Mouse (Mus musculus) cortical plate, adult 2 months (tissue): ENCODE results near the gene Ppcdc. TPM values are rescaled to one million over a fixed set of nuclear protein-coding genes. Genes with fewer than 3 reads are reported as not detected.
A peak's percentile ranks its signal among the peaks of the same experiment; 100 is the strongest.

Experiments
- H3K27ac ChIP-seq: fragments of 200-500 bp; 2 replicates; pipeline ENCODE4 v1.5.1; 2012; ENCODE audit warnings: low read length, control low read depth, inconsistent platforms; ENCODE audit not compliant: insufficient read depth
- H3K4me1 ChIP-seq: fragments of 200-500 bp; 2 replicates; pipeline ENCODE4 v1.6.1; 2011; ENCODE audit warnings: low read length; ENCODE audit not compliant: control insufficient read depth, insufficient read depth
- H3K4me3 ChIP-seq: fragments of 200-500 bp; 2 replicates; pipeline ENCODE4 v1.5.1; 2011; ENCODE audit warnings: mild to moderate bottlenecking, low read length, control low read depth; ENCODE audit not compliant: insufficient read depth
- CTCF ChIP-seq: fragments of 200-500 bp; IDR thresholded peaks from 2 replicates; pipeline ENCODE4 v1.5.1; 2011; ENCODE audit warnings: mild to moderate bottlenecking, control low read depth, low read length; ENCODE audit not compliant: insufficient read depth; ENCODE audit errors: extremely low read depth
- POLR2A ChIP-seq: fragments of 200-500 bp; IDR thresholded peaks from 2 replicates; pipeline ENCODE4 v1.6.1; 2011; ENCODE audit warnings: mild to moderate bottlenecking, low read length, control low read depth; ENCODE audit not compliant: insufficient read depth; ENCODE audit errors: extremely low read depth
- polyA plus RNA-seq: library from polyadenylated mRNA; depleted of rRNA; stranded (reverse); fragments of >200 nt; gene quantifications from 2 replicates; pipeline ENCODE4 v1.2.3, GENCODE M21; 2012; rRNA removed

Gene Ppcdc
- 22.2 and 22.9 TPM in 2 replicates for polyA plus RNA-seq

DNA sequence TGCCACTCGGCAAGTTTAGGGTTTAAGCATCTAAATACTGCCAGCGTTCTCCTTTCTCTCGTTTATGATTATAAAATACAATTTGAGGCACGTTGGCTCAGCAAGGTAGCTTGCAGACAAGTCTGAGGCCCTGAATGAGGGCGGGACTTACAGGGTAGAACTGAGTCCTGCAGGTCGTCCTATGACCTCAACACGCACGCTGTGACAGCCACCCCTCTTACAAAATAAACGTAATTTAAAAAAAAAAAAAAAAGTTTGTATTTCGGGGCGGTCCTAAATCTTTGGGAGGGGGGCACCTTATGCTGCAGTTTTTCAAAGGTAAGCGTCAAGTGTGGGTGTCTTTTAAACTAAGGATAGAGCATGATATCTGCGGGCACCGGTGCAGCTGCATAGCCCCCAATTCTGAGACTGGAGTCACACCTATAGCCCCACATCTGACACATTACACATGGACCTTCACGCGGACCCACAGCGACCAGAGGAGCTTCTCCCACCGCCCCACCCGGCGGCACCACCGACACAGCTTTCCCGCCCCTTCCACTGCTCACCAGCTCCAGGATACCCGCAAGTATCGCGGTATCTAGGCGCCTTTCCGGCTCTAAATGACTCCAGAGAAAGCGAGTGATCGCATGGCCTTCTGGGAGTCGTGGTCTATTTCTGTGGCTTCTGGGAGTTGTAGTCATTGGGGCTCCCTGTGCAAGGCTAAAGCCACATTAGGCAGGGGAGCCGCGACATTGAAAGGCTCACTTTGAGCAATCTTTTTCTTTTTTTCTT is at the start of gene Ppcdc:
TSS of gene Ppcdc (minus strand) at position 603 of the 774 bp plus-strand sequence.
- H3K27ac ChIP-seq: 0 out of 2 replicates have a peak within 1 kb of the TSS, but pooled peaks have one; percentile 36
- TF ChIP-seq CTCF: no peak
- TF ChIP-seq POLR2A: peak; percentile 95
- H3K4me1 ChIP-seq: peaks cover 2% of the 10 kb centered on the region; the same call in 1 of the 2 replicates
- H3K4me3 ChIP-seq: peak within 1 kb of the TSS; percentile 43

- no peak overlapping the region for H3K4me3 ChIP-seq
- no peak for TF ChIP-seq POLR2A
- TF ChIP-seq CTCF: no peak
- H3K4me1 ChIP-seq: no peaks in the 10 kb centered on the region
- no peak overlapping the region for H3K27ac ChIP-seq
Observed at GRCm38 (mm10) chr9:57487807-57488206, 47.9 kb upstream of the Ppcdc start.

DNA sequence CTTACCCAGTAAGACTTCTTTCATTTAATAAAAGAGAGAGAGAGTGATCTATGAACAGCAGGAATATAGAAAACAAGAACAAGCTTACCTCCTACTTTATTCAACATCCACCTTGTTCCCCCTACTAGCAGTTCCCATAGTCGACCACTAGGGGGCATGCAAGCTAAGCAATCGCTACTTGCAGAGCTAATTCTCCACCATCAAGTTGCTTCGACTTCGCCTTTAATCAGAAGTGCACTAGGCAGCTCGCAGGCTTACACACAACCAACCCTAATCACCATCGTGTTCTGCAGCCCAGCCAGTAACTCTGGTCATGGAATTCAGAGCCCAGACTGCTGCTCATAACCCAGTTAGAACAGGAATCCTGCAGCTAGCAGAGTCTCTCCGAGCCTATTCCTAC is 45.9 kb upstream of the Ppcdc start:
- H3K4me3 ChIP-seq: no peak overlapping the region
- H3K4me1 ChIP-seq: no peaks in the 10 kb centered on the region
- TF ChIP-seq POLR2A (no peak), CTCF (peak; percentile 99)
- no peak overlapping the region for H3K27ac ChIP-seq

DNA sequence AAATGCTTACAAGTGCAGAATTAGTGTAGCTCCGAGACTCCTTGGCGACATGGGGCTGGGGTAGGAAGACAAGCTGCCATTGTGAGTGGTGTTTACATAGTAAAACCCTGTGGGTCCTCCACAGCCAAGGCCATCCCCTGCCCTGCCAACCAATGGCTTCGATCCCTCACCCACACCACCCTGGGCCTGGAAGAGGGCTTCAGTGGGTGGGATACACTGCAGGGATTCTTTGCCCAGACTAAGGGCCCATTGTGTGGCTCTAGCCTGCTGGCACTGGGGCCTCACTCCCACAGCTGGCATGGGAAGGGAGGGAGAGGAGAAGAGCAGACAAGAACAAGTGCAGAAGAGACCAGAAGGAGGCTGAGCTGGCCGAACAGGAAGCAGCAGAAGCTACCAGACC is 29.0 kb upstream of the Ppcdc start:
- Histone ChIP-seq H3K27ac (no peak overlapping the region), H3K4me1 (peaks cover 8% of the 10 kb centered on the region), H3K4me3 (peak overlapping the region; percentile 86; the same call in 1 of the 2 replicates)
- TF ChIP-seq CTCF: no peak
- TF ChIP-seq POLR2A: 0 out of 2 replicates have a peak, but pooled peaks have one; percentile 23

DNA sequence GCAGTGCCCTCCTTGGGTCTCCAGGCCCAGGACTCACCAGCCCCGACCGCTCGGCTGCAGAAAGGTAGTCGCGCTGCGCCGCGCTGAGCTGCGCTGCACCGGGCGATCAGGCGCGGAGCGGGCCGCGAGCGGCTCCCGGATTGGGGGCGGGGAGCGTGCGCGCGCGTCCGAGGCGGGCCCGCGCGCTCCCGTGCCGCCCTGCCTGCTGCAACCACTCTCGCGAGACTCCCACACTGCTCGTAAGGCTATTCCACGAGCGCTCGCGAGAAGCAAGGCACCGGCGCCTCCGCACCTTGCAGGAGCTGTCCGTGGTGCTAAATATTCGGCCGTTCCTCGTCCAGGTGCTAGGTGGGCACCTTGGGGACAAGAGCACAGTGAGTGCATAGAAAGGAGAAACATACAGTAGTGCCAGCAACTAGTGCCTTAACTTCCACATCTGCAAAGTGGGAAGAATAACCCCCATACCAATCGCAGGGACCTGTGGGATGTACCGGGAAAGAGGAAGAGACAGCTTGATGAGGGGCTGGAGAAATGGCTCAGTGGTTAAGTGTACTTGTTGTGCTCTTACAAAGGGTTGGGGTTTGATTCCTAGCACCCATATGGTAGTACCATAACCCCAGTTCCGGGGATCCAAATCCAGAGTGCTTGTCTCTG is 28.1 kb upstream of the Ppcdc start, which contains the start of gene Scamp5:
TSS of gene Scamp5 (minus strand) at position 165 of the 654 bp plus-strand sequence.
- H3K27ac ChIP-seq: peak within 1 kb of the TSS; percentile 92
- H3K4me1 ChIP-seq: peaks cover 9% of the 10 kb centered on the region
- TF ChIP-seq POLR2A: peak; percentile 90
- no peak for TF ChIP-seq CTCF
- peak within 1 kb of the TSS; percentile 86 for H3K4me3 ChIP-seq

GRCm38 (mm10) chr9:57467271-57467771 is 27.4 kb upstream of the Ppcdc start:
- peaks cover 9% of the 10 kb centered on the region for H3K4me1 ChIP-seq
- H3K27ac ChIP-seq: peak overlapping the region; percentile 92
- peak overlapping the region; percentile 86 for H3K4me3 ChIP-seq
- TF ChIP-seq CTCF (no peak), POLR2A (no peak)

DNA sequence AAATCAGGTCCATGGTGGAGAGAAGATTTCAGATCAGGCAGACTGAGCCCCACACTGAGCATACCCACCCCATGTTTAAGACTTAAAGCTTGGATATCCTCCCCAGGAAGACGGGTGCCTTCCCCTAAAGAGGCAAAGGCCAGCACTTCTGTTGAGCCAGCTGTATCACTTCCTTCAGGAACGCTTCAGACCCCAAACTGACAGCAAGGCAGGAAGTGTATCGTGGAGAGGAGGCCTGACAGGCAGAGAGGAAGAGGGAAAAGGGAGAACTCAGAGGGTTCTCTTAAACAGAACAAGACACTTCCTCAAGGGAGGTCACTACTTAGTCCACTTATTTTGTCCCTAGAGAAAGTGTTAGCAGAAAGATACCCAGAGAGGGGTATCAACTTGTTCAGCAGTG is 26.2 kb upstream of the Ppcdc start:
- TF ChIP-seq CTCF (no peak), POLR2A (no peak)
- Histone ChIP-seq H3K4me1 (peaks cover 9% of the 10 kb centered on the region), H3K27ac (no peak overlapping the region), H3K4me3 (peak overlapping the region; percentile 86)

- Histone ChIP-seq H3K27ac (no peak overlapping the region), H3K4me3 (no peak overlapping the region)
Observed at GRCm38 (mm10) chr9:57462866-57463265, 22.9 kb upstream of the Ppcdc start.

GRCm38 (mm10) chr9:57459707-57460106 is 19.8 kb upstream of the Ppcdc start:
- no peak overlapping the region for H3K27ac ChIP-seq
- H3K4me3 ChIP-seq: no peak overlapping the region
- TF ChIP-seq POLR2A (no peak), CTCF (0 out of 2 replicates have a peak, but pooled peaks have one; percentile 14)
- peaks cover 8% of the 10 kb centered on the region for H3K4me1 ChIP-seq

More at GRCm38 (mm10) chr9:57462866-57463265, 22.9 kb upstream of the Ppcdc start:
- H3K4me1 ChIP-seq: peaks cover 9% of the 10 kb centered on the region
- no peak for TF ChIP-seq CTCF
- TF ChIP-seq POLR2A: no peak
